Mouse (Mus musculus) large intestine, adult 2 months (tissue): ENCODE data around the gene Uba52. TPM values are rescaled to one million over a fixed set of nuclear protein-coding genes. Genes with fewer than 3 reads are reported as not detected.

ENCODE experiments used
- DNase-seq: peaks from one replicate; pipeline ENCODE4 v3.0.0-alpha.2; 2012; ENCODE audit warnings: low read depth, low spot score
- WGBS: fragments of 180-500 bp; shearing (Covaris S2); methylation state at CpG from one replicate; pipeline ENCODE4 v1.1.7; 2018; 5-methylcytosine and 5-hydroxymethylcytosine counted together
- polyA plus RNA-seq: library from polyadenylated mRNA; depleted of rRNA; stranded (reverse); fragments of >200 nt; gene quantifications from 2 replicates; pipeline ENCODE4 v1.2.3, GENCODE M21; 2012; rRNA removed

Uba52 gene
- polyA plus RNA-seq, 1 experiment, result 768 TPM

DNA sequence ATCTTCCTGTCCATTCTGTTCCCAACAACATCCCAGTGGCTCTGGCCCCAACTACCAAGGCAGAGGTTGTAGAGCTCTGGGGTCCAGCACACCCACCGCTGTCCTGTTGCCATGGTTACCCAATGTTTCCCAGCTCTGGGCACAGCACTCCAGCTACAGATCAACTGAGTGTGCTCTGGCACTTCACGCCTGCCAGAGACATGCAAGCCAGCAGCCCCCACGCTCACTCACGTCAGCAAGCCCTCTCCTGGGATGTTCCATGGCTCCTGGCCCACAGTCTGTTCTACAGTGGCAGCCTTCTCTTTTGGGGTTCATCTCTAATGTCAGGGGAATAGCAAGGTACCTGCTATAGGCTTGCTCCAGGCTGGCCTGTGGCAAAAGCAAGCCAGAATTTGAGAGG, 47.3 kb downstream of the Uba52 start:
- 88% methylated on average over 4 of the region's 4 CpGs for WGBS
- DNase-seq, result no peak

DNA sequence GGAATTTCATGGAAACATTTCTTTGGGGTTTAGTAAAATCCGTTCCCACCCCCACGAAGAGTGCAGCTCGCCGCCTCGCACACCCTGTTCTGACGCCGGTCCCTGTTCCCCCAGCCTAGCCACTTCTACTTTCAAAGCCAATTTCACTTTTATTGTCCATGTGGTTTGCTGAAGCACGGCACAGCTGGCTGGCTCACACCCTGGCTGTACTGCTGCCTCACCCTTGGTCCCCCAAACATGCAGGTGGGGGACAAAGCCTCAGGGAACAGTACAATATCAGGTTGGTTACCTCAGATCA, 48.1 kb downstream of the Uba52 start:
- no peak for DNase-seq
- 73% methylated on average over 8 of the region's 8 CpGs for WGBS

DNA sequence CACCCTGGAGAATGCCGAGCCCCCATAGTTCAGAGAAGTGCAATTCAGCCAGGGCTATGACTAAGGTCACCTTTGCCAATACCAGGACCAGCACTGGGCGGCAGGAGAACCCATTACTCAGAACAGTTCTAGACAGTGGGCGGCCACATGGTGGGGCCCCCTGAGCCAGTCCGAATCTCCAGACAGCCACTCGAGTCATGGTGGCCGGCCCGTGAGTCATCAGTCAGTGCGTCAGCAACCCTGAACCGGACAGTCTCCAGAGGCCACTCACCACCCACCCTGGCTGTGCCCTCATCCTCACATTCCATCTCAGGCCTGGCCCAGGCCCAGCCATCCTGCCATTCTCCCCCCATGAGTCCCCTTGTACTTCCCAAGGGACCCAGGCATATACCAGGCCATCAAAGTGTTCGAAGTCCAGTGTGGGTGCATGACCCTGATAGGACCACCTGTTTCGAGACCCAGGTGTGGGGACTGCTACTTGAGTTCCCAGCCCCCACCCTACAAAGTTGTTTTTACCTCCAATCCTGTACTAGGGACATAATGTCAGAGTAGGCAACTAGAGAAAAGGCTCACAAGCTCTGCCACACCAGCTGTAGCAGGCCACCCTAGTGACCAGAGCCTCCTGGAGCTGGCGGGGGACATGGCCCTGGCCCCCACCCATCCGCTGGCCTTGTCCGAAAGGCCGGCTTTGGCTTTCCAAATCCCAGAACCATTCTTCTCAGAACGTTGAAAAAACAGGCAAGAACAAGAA, 48.7 kb downstream of the Uba52 start:
- 88% methylated on average over 16 of the region's 16 CpGs for WGBS
- DNase-seq, result no peak

DNA sequence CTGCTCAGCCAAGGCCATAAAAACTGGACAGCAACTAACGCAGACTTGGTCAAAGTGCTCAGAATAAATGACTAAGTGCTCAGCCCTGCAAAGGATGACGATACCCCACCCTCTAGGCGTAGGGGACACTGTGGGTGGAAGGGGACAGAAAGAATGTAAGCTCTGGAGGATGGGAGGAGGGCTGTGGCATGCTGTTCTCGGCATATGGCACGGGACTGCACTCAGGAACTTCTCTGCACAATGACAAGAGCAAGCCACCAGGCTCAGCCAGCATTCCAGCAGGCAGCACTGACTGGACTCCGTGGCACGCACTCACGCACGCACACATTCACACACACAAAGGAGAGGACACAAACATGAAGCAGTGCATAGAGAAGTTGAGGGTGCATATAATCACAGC, 50.0 kb downstream of the Uba52 start:
- DNase-seq, result no peak
- WGBS, result 70% methylated on average over 9 of the region's 9 CpGs

DNA sequence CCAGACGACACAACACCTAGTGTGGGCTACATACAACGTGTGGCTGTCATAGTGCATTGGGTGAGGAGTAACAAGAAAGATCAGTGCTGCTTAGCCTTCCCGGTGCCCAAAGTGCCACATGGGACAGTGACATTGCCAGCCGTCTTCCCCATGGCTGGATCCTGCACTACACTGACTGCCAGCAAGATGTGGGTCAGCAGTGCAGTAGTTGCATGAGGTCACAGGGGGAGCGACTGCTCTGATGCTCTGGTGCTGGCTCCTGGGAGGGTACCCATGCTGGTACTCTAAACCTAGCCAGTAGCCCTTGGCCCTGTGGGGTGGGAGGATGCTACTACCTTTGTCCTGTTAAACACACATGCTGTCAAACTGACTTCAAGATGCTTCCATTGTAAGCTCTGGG, 50.4 kb downstream of the Uba52 start:
- DNase-seq, result no peak
- WGBS, result 86% methylated on average over 5 of the region's 5 CpGs

DNA sequence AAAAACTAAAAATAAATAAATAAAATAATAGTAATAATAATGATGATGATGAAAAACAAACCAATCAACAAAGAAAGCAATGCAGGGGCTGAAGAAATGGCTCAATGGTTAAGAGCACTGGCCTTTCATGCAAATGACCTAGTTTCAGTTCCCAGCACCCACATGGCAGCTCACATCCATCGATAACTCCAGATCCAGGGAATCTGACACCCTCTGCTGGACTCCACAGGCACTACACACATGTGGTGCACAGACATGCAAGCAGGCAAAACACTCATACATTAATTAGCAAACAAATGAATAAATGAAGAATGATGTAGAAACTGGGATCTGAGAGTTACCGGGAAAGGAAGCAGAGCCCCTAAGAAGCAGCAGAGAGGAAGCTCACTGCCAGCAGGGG, 51.0 kb downstream of the Uba52 start:
- DNase-seq, result no peak
- 96% methylated on average over 2 of the region's 2 CpGs for WGBS

DNA sequence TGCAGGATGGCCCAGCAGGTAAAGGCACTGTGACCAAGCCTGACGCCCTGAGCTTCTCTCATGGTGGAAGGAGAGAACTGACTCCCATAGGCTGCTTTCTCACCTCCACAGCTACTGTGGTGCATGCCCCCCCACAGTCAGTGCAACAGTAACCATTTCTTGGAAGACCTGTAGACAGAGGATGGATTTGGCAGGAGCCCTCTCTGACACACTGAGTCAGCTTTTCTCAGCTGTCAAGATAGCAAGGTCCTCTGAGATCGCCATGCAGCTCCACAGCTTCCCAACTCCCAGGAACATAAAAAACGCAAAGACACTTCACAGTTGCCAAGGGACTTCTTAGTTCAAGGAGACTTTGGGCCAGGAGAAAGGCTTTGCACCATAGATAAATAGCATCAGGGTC, 52.1 kb downstream of the Uba52 start:
- DNase-seq, result no peak
- WGBS, result 88% methylated on average over 3 of the region's 3 CpGs

Other genes with a start within 250 kb of the Uba52 start
- gene Homer3, start 228.0 kb downstream of the Uba52 start, polyA plus RNA-seq, result 5.8 and 6.7 TPM in 2 replicates
- 40.9 and 57.8 TPM in 2 replicates for gene Ddx49, start 208.3 kb downstream of the Uba52 start, polyA plus RNA-seq
- gene Cope, start 208.3 kb downstream of the Uba52 start, polyA plus RNA-seq, result 438 and 500 TPM in 2 replicates
- gene Cers1, start 195.0 kb downstream of the Uba52 start, polyA plus RNA-seq, result 0.36 and 0.64 TPM in 2 replicates
- gene Gdf1, start 181.0 kb downstream of the Uba52 start, polyA plus RNA-seq, result 0.14 and 0.26 TPM in 2 replicates
- gene Upf1, start 157.5 kb downstream of the Uba52 start, polyA plus RNA-seq, result 24.5 and 35.3 TPM in 2 replicates
- gene Comp, start 137.2 kb downstream of the Uba52 start, polyA plus RNA-seq, result 0.15 and 0.25 TPM in 2 replicates
- gene Crtc1, start 71.2 kb downstream of the Uba52 start, polyA plus RNA-seq, result 7.6 and 9.3 TPM in 2 replicates
- 16.8 and 22.1 TPM in 2 replicates for gene Klhl26, start 33.8 kb downstream of the Uba52 start, polyA plus RNA-seq
- gene Tmem59l, start 23.4 kb downstream of the Uba52 start, polyA plus RNA-seq, result 2.1 and 2.4 TPM in 2 replicates
- gene Crlf1, start 17.6 kb downstream of the Uba52 start, polyA plus RNA-seq, result 1.1 and 2.0 TPM in 2 replicates
- 137 and 159 TPM in 2 replicates for gene Rex1bd, start 4.0 kb downstream of the Uba52 start, polyA plus RNA-seq
- 422 and 497 TPM in 2 replicates for gene Fkbp8, start 16.9 kb upstream of the Uba52 start, polyA plus RNA-seq
- gene Kxd1, start 17.2 kb upstream of the Uba52 start, polyA plus RNA-seq, result 64.3 and 72.6 TPM in 2 replicates
- gene Ell, start 28.7 kb upstream of the Uba52 start, polyA plus RNA-seq, result 24.9 and 28.2 TPM in 2 replicates
- gene Isyna1, start 83.6 kb upstream of the Uba52 start, polyA plus RNA-seq, result 103 and 108 TPM in 2 replicates
- 110 and 122 TPM in 2 replicates for gene Ssbp4, start 98.1 kb upstream of the Uba52 start, polyA plus RNA-seq
- 7.3 and 8.5 TPM in 2 replicates for gene Lrrc25, start 105.4 kb upstream of the Uba52 start, polyA plus RNA-seq
- 1.8 and 2.2 TPM in 2 replicates for gene Gdf15, start 121.7 kb upstream of the Uba52 start, polyA plus RNA-seq
- gene Pgpep1, start 149.6 kb upstream of the Uba52 start, polyA plus RNA-seq, result 52.0 and 73.1 TPM in 2 replicates
- 147 TPM in 2 replicates for gene Lsm4, start 162.4 kb upstream of the Uba52 start, polyA plus RNA-seq
- gene Jund, start 188.1 kb upstream of the Uba52 start, polyA plus RNA-seq, result 345 and 364 TPM in 2 replicates
- gene Iqcn, start 192.7 kb upstream of the Uba52 start, polyA plus RNA-seq, result 0.01 TPM in 1 of 2 replicates, not detected in the other
- gene Gm3336, start 207.7 kb upstream of the Uba52 start, polyA plus RNA-seq, result 59.5 and 63.8 TPM in 2 replicates
- 7.7 and 7.9 TPM in 2 replicates for gene Pde4c, start 212.9 kb upstream of the Uba52 start, polyA plus RNA-seq
- gene Rab3a, start 243.9 kb upstream of the Uba52 start, polyA plus RNA-seq, result 21.5 and 24.6 TPM in 2 replicates